Mouse (Mus musculus) stomach, embryonic 14.5 days (tissue): ENCODE data around the gene Psenen. TPM values are rescaled to one million over a fixed set of nuclear protein-coding genes. Genes with fewer than 3 reads are reported as not detected.

Experiments
- ATAC-seq: fragments of 200-750 bp; cut with Nextera tagmentation; 2 replicates; pipeline ENCODE4 v1.8.0; 2017; ENCODE audit warnings: low read depth, moderate TSS enrichment; ENCODE audit not compliant: insufficient number of reproducible peaks, insufficient read depth, low FRiP score
- H3K27ac ChIP-seq: fragments of 300-500 bp; sonication (generic); 2 replicates; pipeline ENCODE4 v1.5.1; 2014; ENCODE audit warnings: mild to moderate bottlenecking, low read length, moderate library complexity, mixed read lengths
- H3K27me3 ChIP-seq: fragments of 300-500 bp; sonication (generic); 2 replicates; pipeline ENCODE4 v1.6.1; 2014; ENCODE audit warnings: low read length, control low read depth, mixed read lengths; ENCODE audit not compliant: control insufficient read depth, insufficient read depth
- H3K36me3 ChIP-seq: fragments of 300-500 bp; sonication (generic); 2 replicates; pipeline ENCODE4 v1.6.1; 2014; ENCODE audit warnings: mild to moderate bottlenecking, control low read depth, low read length, moderate library complexity, mixed read lengths; ENCODE audit not compliant: control insufficient read depth, insufficient read depth
- H3K4me1 ChIP-seq: fragments of 300-500 bp; sonication (generic); 2 replicates; pipeline ENCODE4 v1.6.1; 2014; ENCODE audit warnings: low read length, control low read depth, mixed read lengths; ENCODE audit not compliant: control insufficient read depth, insufficient read depth
- H3K4me2 ChIP-seq: fragments of 300-500 bp; sonication (generic); replicated peaks from 2 replicates; pipeline ENCODE4 v1.6.1; 2014; ENCODE audit warnings: low read depth, low read length, control low read depth
- H3K4me3 ChIP-seq: fragments of 300-500 bp; sonication (generic); 2 replicates; pipeline ENCODE4 v1.5.1; 2014; ENCODE audit warnings: low read depth, low read length, control low read depth
- H3K9ac ChIP-seq: fragments of 300-500 bp; sonication (generic); replicated peaks from 2 replicates; pipeline ENCODE4 v1.6.1; 2014; ENCODE audit warnings: low read depth, mild to moderate bottlenecking, control low read depth, low read length, moderate library complexity, mixed read lengths
- H3K9me3 ChIP-seq: fragments of 300-500 bp; sonication (generic); 2 replicates; pipeline ENCODE4 v1.6.1; 2016; ENCODE audit warnings: low read depth, low read length, control low read depth; ENCODE audit not compliant: control insufficient read depth
- WGBS: fragments of 180-500 bp; shearing (Covaris S2); extraction: QIAGEN DNeasy Blood & Tissue Kit; methylation state at CpG from one replicate; pipeline ENCODE4 v1.1.7; 2014; 5-methylcytosine and 5-hydroxymethylcytosine counted together
- polyA plus RNA-seq: library from polyadenylated mRNA; unstranded; fragments of >200 nt; fragmentation: Nextera tagmentation; extraction: Ambion mirVana; gene quantifications from 2 replicates; pipeline ENCODE4 v1.2.1, GENCODE M21; 2014

The Psenen gene
- polyA plus RNA-seq, 1 experiment from 2014 or later = 117 TPM

DNA sequence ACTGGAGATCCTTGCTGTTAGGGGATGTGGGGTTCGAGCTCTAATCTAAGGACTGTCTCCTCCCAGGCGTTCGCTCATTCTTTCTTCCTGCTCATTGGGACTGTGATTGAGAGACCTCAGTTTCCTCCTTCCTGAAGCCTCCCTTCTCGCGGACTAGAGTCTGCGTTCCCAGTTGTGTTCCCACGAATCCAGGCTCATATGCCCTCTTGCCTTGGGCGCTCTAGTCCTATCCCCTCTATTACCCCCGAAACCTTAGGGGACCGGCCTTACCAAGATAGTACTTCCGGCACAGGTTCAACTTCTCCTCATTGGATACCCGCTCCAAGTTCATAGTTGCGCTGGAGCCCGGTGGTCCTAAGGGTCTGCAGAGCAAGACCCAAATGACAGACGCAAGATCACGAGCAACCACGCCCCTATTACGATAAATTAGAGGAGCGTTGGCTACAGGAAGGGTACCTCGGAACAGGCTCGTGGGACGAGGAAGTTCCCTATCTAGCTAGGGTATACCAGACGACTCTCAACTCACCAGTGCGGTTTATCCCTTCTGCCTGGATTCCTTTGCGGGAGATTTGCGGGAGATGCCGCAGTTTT is 806 bp downstream of the Psenen start:
- peak overlapping the region; percentile 77 for H3K4me2 ChIP-seq
- H3K27ac ChIP-seq = peak overlapping the region; percentile 76
- ATAC-seq = no peak
- no peaks in the 10 kb centered on the region for H3K9me3 ChIP-seq
- peak overlapping the region; percentile 59 for H3K4me3 ChIP-seq
- peaks cover 15% of the 10 kb centered on the region for H3K36me3 ChIP-seq
- H3K27me3 ChIP-seq = no peaks in the 10 kb centered on the region
- under 1% methylated on average over 27 of the region's 27 CpGs for WGBS
- peaks cover 11% of the 10 kb centered on the region; the same call in 1 of the 2 replicates for H3K4me1 ChIP-seq
- peak overlapping the region; percentile 55 for H3K9ac ChIP-seq

DNA sequence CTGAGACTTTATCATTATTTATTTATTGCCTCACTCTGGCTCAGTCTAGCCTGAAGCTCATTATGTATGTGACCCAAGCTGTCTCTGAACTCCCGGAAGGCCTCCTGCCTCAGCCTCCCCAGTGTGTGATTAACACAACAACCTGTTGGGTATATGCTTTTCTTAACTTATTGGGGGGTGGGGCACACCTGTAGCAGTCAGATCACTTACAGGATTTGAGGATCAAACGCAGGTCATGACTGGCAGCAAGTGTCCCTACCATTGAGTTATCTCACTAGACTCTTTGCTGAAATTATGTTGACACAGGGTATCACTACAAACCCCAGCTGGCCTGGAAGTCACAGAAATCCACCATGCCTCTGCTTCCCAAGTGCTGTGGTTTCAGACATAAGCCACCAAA is 3.1 kb downstream of the Psenen start:
- 60% methylated on average over 2 of the region's 2 CpGs for WGBS
- peak overlapping the region; percentile 68; the same call in 1 of the 2 replicates for H3K4me3 ChIP-seq
- H3K9me3 ChIP-seq = no peaks in the 10 kb centered on the region
- H3K36me3 ChIP-seq = peaks cover 23% of the 10 kb centered on the region
- H3K4me1 ChIP-seq = peaks cover 11% of the 10 kb centered on the region; the same call in 1 of the 2 replicates
- no peak overlapping the region for H3K27ac ChIP-seq
- peak overlapping the region; percentile 36 for H3K4me2 ChIP-seq
- H3K27me3 ChIP-seq = no peaks in the 10 kb centered on the region
- no peak for ATAC-seq
- H3K9ac ChIP-seq = no peak overlapping the region

GRCm38 (mm10) chr7:30559443-30559954 is 3.9 kb downstream of the Psenen start, which contains the start of gene Lin37:
TSS of gene Lin37 (minus strand) at chr7:30559838.
- Histone ChIP-seq H3K9me3 (no peaks in the 10 kb centered on the region), H3K4me1 (peaks cover 11% of the 10 kb centered on the region; the same call in 1 of the 2 replicates), H3K4me3 (peak within 1 kb of the TSS; percentile 68), H3K27ac (peak within 1 kb of the TSS; percentile 28; the same call in 1 of the 2 replicates), H3K36me3 (peaks cover 22% of the 10 kb centered on the region), H3K4me2 (peak within 1 kb of the TSS; percentile 90), H3K9ac (peak within 1 kb of the TSS; percentile 62), H3K27me3 (no peaks in the 10 kb centered on the region)
- ATAC-seq = peak; percentile 87
- under 1% methylated on average over 20 of the region's 20 CpGs for WGBS

DNA sequence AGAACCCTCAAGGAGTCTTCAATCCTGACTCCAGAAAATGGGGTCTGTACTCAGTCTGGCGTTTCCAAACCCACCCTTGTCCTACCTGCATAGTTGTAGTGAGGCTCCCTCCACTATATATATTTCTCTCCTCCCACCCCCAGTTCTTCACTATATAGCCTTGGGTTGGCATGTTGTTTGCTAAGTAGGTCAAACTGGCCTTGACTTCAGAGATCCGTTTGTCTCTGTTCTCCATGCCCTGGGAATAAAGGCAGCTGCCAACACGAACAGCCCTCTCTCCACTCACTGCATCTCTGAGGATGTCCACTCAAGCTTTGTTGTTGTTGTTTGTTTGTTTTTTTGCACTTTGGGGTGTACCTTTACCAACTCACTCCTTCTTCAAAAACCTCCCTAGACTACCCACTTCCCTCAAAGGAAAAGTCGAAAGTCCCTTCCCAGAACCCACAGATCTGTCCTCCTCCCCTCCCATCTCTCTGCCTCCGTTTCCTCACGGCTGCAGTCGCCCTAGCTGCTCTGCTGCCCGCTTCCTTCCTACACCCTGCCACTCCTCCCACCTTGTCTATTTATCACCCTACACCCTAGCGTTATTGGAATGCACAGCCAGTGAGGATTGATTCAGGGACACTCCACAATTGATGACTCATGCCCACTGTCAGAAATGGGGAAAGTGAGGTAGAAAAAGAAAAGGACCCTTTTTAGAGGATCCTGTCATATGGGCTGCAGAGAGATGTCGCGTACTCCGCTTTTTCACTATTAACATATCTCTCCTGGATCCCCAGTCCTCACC is 4.6 kb downstream of the Psenen start:
- Histone ChIP-seq H3K36me3 (peaks cover 20% of the 10 kb centered on the region), H3K27ac (peak overlapping the region; percentile 28; the same call in 1 of the 2 replicates), H3K4me3 (peak overlapping the region; percentile 68), H3K4me2 (peak overlapping the region; percentile 90), H3K9me3 (no peaks in the 10 kb centered on the region), H3K27me3 (no peaks in the 10 kb centered on the region), H3K4me1 (peaks cover 11% of the 10 kb centered on the region; the same call in 1 of the 2 replicates), H3K9ac (peak overlapping the region; percentile 62)
- no peak for ATAC-seq
- 15% methylated on average over 12 of the region's 12 CpGs for WGBS

DNA sequence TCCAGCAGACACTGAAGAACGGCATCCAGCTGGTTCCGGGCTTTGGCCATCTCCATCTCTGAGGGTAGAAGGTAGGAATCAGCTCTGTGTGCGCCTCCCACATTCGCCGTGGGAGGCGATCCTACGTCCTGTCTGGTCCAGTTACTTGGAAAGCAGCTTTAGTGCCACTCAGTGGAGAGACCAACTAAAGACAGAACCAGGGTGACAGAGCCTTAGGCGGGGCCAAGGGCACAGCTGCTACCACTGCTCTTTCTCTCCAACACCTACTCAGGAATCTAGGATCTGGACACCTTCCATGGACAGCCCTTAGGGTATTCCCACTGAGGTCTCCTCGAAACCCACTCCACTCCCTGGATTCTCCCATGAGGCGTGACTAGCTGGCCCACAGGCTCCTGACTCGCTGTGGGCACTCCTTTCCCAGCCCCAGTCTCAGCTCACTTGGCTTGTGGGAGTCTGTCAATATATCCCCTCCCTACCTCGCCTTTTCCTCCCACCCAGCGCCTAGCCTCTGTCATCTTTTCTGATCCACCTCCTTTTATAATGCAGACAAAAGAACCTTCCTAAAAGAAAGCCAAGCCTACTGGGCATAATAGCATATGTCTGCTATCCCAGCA is 5.4 kb downstream of the Psenen start:
- Histone ChIP-seq H3K9ac (no peak overlapping the region), H3K9me3 (no peaks in the 10 kb centered on the region), H3K4me2 (peak overlapping the region; percentile 90; the same call in 1 of the 2 replicates), H3K27ac (no peak overlapping the region), H3K36me3 (peaks cover 20% of the 10 kb centered on the region), H3K4me3 (0 out of 2 replicates have a peak overlapping the region, but pooled peaks have one; percentile 68), H3K27me3 (no peaks in the 10 kb centered on the region), H3K4me1 (peaks cover 18% of the 10 kb centered on the region; the same call in 1 of the 2 replicates)
- WGBS = 90% methylated on average over 13 of the region's 13 CpGs
- no peak for ATAC-seq

GRCm38 (mm10) chr7:30556894-30557536 is 6.4 kb downstream of the Psenen start:
- peaks cover 20% of the 10 kb centered on the region for H3K36me3 ChIP-seq
- WGBS = 94% methylated on average over 18 of the region's 18 CpGs
- no peak overlapping the region for H3K27ac ChIP-seq
- no peak overlapping the region for H3K4me2 ChIP-seq
- no peak overlapping the region for H3K4me3 ChIP-seq
- ATAC-seq = no peak
- H3K4me1 ChIP-seq = peaks cover 20% of the 10 kb centered on the region; the same call in 1 of the 2 replicates
- no peaks in the 10 kb centered on the region for H3K27me3 ChIP-seq
- no peaks in the 10 kb centered on the region for H3K9me3 ChIP-seq
- H3K9ac ChIP-seq = no peak overlapping the region

DNA sequence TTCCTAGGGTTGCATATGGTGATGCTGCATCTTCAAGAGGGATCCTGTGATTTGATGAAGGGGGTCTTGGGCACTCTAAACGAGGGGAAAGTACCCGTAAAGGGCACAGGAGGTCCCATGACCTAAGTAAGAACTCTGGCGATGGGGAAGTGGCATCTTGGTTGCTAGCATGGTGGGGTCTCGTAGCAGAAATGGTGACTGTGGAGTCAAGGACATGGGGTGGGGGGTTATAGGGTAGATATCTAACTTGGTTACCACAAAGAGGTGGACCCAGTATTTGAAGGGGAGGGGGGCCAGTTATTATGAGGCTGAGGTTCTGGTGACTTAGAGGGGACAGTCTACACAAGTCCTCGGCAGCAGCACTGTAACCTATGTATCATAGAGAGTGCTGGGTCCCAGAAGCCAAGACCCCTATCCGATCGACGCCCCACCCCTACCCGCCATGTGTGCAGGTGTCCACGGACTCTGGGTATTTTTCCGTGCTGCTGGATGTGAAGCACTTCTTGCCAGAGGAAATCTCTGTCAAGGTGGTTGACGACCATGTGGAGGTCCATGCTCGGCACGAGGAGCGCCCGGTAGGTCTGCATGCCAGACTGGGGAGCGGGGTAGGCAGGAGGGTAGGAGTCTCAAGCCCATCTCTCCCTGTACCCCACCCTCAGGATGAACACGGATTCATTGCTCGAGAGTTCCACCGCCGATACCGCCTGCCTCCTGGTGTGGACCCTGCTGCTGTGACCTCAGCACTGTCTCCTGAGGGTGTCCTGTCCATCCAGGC is 9.4 kb downstream of the Psenen start:
- peak overlapping the region; percentile 97 for H3K4me2 ChIP-seq
- peaks cover 21% of the 10 kb centered on the region for H3K36me3 ChIP-seq
- no peaks in the 10 kb centered on the region for H3K9me3 ChIP-seq
- H3K27ac ChIP-seq = no peak overlapping the region
- no peak for ATAC-seq
- WGBS = 82% methylated on average over 22 of the region's 22 CpGs
- peaks cover 22% of the 10 kb centered on the region; the same call in 1 of the 2 replicates for H3K4me1 ChIP-seq
- peak overlapping the region; percentile 59 for H3K4me3 ChIP-seq
- H3K27me3 ChIP-seq = no peaks in the 10 kb centered on the region
- peak overlapping the region; percentile 54; the same call in 1 of the 2 replicates for H3K9ac ChIP-seq
